Mouse (Mus musculus) midbrain, postnatal 0 days (tissue): ENCODE data around the gene Gm13285. TPM values are rescaled to one million over a fixed set of nuclear protein-coding genes. Genes with fewer than 3 reads are reported as not detected.
"Not testable (repeated sequence)": the region's sequence is repeated elsewhere in the genome, so short reads cannot be mapped to it uniquely, and the experiment has no call there.

Source experiments
- ATAC-seq: fragments of 200-750 bp; cut with Nextera tagmentation; 2 replicates; pipeline ENCODE4 v1.8.0; 2017; ENCODE audit warnings: moderate number of reproducible peaks, mild to moderate bottlenecking, moderate TSS enrichment, moderate library complexity; ENCODE audit not compliant: low FRiP score
- DNase-seq: peaks from one replicate; pipeline ENCODE4 v3.0.0-alpha.2; 2015; ENCODE audit warnings: low spot score
- H3K27ac ChIP-seq: fragments of 300-500 bp; sonication (generic); 2 replicates; pipeline ENCODE4 v1.5.1; 2014; ENCODE audit warnings: low read depth, mild to moderate bottlenecking, low read length, mixed read lengths
- H3K27me3 ChIP-seq: fragments of 300-500 bp; sonication (generic); 2 replicates; pipeline ENCODE4 v1.6.1; 2014; ENCODE audit warnings: low read length, control low read depth, mixed read lengths; ENCODE audit not compliant: insufficient read depth
- H3K36me3 ChIP-seq: fragments of 300-500 bp; sonication (generic); 2 replicates; pipeline ENCODE4 v1.6.1; 2014; ENCODE audit warnings: low read length, control low read depth, mixed read lengths; ENCODE audit not compliant: insufficient read depth
- H3K4me1 ChIP-seq: fragments of 300-500 bp; sonication (generic); 2 replicates; pipeline ENCODE4 v1.6.1; 2014; ENCODE audit warnings: mild to moderate bottlenecking, control low read depth, antibody characterized with exemption, low read length, mixed read lengths; ENCODE audit not compliant: insufficient read depth
- H3K4me2 ChIP-seq: fragments of 300-500 bp; sonication (generic); 2 replicates; pipeline ENCODE4 v1.6.1; 2014; ENCODE audit warnings: low read depth, mild to moderate bottlenecking, low read length, mixed read lengths; ENCODE audit not compliant: poor library complexity, severe bottlenecking
- H3K4me3 ChIP-seq: fragments of 300-500 bp; sonication (generic); 2 replicates; pipeline ENCODE4 v1.5.1; 2014; ENCODE audit warnings: low read depth, mild to moderate bottlenecking, low read length, moderate library complexity
- H3K9ac ChIP-seq: fragments of 300-500 bp; sonication (generic); replicated peaks from 2 replicates; pipeline ENCODE4 v1.6.1; 2014; ENCODE audit warnings: mild to moderate bottlenecking, low read length, moderate library complexity, mixed read lengths; ENCODE audit not compliant: poor library complexity, severe bottlenecking
- H3K9me3 ChIP-seq: fragments of 300-500 bp; sonication (generic); 2 replicates; pipeline ENCODE4 v1.6.1; 2016; ENCODE audit warnings: low read length, control low read depth
- CTCF ChIP-seq: IDR thresholded peaks from 2 replicates; pipeline ENCODE4 v1.5.1; 2016; ENCODE audit warnings: antibody characterized with exemption, mild to moderate bottlenecking
- WGBS: fragments of 180-500 bp; shearing (Covaris S2); extraction: QIAGEN DNeasy Blood & Tissue Kit; methylation state at CpG from one replicate; pipeline ENCODE4 v1.1.7; 2014; 5-methylcytosine and 5-hydroxymethylcytosine counted together
- polyA plus RNA-seq: library from polyadenylated mRNA; unstranded; fragments of >200 nt; fragmentation: Nextera tagmentation; extraction: Ambion mirVana; gene quantifications from 2 replicates; pipeline ENCODE4 v1.2.1, GENCODE M21; 2015
- total RNA-seq: library from RNA; depleted of rRNA; stranded (reverse); fragments of >200 nt; gene quantifications from 2 replicates; pipeline ENCODE4 v1.2.3, GENCODE M21; 2014

The Gm13285 gene
- total and polyA plus RNA-seq, 2 experiments from 2014 or later, result not detected

- H3K4me1 ChIP-seq, H3K27ac ChIP-seq, H3K27me3 ChIP-seq, H3K9me3 ChIP-seq, H3K9ac ChIP-seq, ATAC-seq, H3K36me3 ChIP-seq: not testable (repeated sequence)
- TF ChIP-seq CTCF, result peak; percentile 67
- peak overlapping the region; percentile 42 for H3K4me2 ChIP-seq
- under 1% methylated on average over 26 of the region's 28 CpGs for WGBS
- peak; percentile 82 for DNase-seq
- H3K4me3 ChIP-seq, result peak overlapping the region; percentile 20; the same call in 1 of the 2 replicates
Measured at GRCm38 (mm10) chr4:88760431-88760830, 39.0 kb upstream of the Gm13285 start.

- not testable (repeated sequence) for H3K9me3 ChIP-seq, H3K36me3 ChIP-seq, H3K27me3 ChIP-seq, H3K4me1 ChIP-seq, ATAC-seq, H3K27ac ChIP-seq, DNase-seq, H3K4me2 ChIP-seq, H3K4me3 ChIP-seq, H3K9ac ChIP-seq
- 72% methylated on average over 6 of the region's 8 CpGs for WGBS
Measured at GRCm38 (mm10) chr4:88761776-88762175, 37.7 kb upstream of the Gm13285 start.

GRCm38 (mm10) chr4:88762341-88762740 is 37.1 kb upstream of the Gm13285 start:
- not testable (repeated sequence) for H3K9me3 ChIP-seq, ATAC-seq, H3K27ac ChIP-seq, H3K4me1 ChIP-seq, H3K4me3 ChIP-seq, H3K4me2 ChIP-seq, DNase-seq, H3K36me3 ChIP-seq, H3K9ac ChIP-seq, H3K27me3 ChIP-seq
- 60% methylated on average over 8 of the region's 9 CpGs for WGBS

- peak overlapping the region; percentile 46 for H3K4me2 ChIP-seq
- H3K4me1 ChIP-seq, ATAC-seq, H3K9me3 ChIP-seq, H3K9ac ChIP-seq, H3K36me3 ChIP-seq, H3K27ac ChIP-seq, H3K27me3 ChIP-seq: not testable (repeated sequence)
- peak; percentile 65 for TF ChIP-seq CTCF
- 3% methylated on average over 29 of the region's 42 CpGs for WGBS
- DNase-seq, result peak; percentile 76
- H3K4me3 ChIP-seq, result peak overlapping the region; percentile 26
Measured at GRCm38 (mm10) chr4:88763384-88764018, 36.0 kb upstream of the Gm13285 start.

- WGBS, result no CpG with 5 or more reads among the region's 32 CpGs
- H3K27me3 ChIP-seq, H3K27ac ChIP-seq, H3K4me1 ChIP-seq, H3K4me3 ChIP-seq, H3K4me2 ChIP-seq, ATAC-seq, DNase-seq, H3K9ac ChIP-seq, H3K36me3 ChIP-seq, H3K9me3 ChIP-seq: not testable (repeated sequence)
Measured at GRCm38 (mm10) chr4:88773534-88773933, 25.9 kb upstream of the Gm13285 start, which contains the start of gene Gm13290. Gene Gm13290 (plus strand): TSS chr4:88773834.

GRCm38 (mm10) chr4:88776622-88777021 is 22.8 kb upstream of the Gm13285 start, which contains the start of gene Gm13289:
Gene Gm13289 (plus strand): TSS chr4:88776922.
- not testable (repeated sequence) for H3K9me3 ChIP-seq, H3K4me2 ChIP-seq, H3K27ac ChIP-seq, H3K9ac ChIP-seq, H3K4me3 ChIP-seq, H3K4me1 ChIP-seq, ATAC-seq, DNase-seq, H3K36me3 ChIP-seq, H3K27me3 ChIP-seq
- WGBS, result no CpG with 5 or more reads among the region's 29 CpGs

GRCm38 (mm10) chr4:88779550-88779949 is 19.9 kb upstream of the Gm13285 start, which contains the start of gene Gm13272:
Gene Gm13272 (plus strand): TSS chr4:88779850.
- not testable (repeated sequence) for H3K9me3 ChIP-seq, H3K4me3 ChIP-seq, ATAC-seq, H3K4me2 ChIP-seq, H3K4me1 ChIP-seq, DNase-seq, H3K27me3 ChIP-seq, H3K9ac ChIP-seq, H3K36me3 ChIP-seq, H3K27ac ChIP-seq
- no CpG with 5 or more reads among the region's 29 CpGs for WGBS

GRCm38 (mm10) chr4:88780320-88780719 is 19.1 kb upstream of the Gm13285 start:
- WGBS, result 51% methylated on average over 13 of the region's 18 CpGs
- H3K27me3 ChIP-seq, ATAC-seq, H3K9me3 ChIP-seq, H3K4me3 ChIP-seq, H3K36me3 ChIP-seq, DNase-seq, H3K9ac ChIP-seq, H3K27ac ChIP-seq, H3K4me1 ChIP-seq, H3K4me2 ChIP-seq: not testable (repeated sequence)

- H3K27me3 ChIP-seq, H3K4me1 ChIP-seq, H3K9ac ChIP-seq, DNase-seq, H3K4me2 ChIP-seq, H3K9me3 ChIP-seq, ATAC-seq, H3K27ac ChIP-seq, H3K36me3 ChIP-seq, H3K4me3 ChIP-seq: not testable (repeated sequence)
- 10% methylated on average over 3 of the region's 7 CpGs for WGBS
Measured at GRCm38 (mm10) chr4:88781831-88782230, 17.6 kb upstream of the Gm13285 start, which contains the start of gene Ifnz. Gene Ifnz (plus strand): TSS chr4:88782131.
